Mouse (Mus musculus): ENCODE measurements around the gene Usp36. TPM values are rescaled to one million over a fixed set of nuclear protein-coding genes. Genes with fewer than 3 reads are reported as not detected.

Usp36 gene
- 17.9 and 18.2 TPM in 2 replicates for polyA plus RNA-seq (2015; fragmentation: Nextera tagmentation; extraction: Ambion mirVana)

- H3K36me3 ChIP-seq (ENCODE audit: control insufficient read depth, insufficient read depth, low read length), result peaks cover 10% of the 10 kb centered on the region
- whole genome bisulfite sequencing, result under 1% methylated on average over 68 of the region's 68 CpGs
- peak within 1 kb of the TSS; percentile 86 for H3K27ac ChIP-seq (ENCODE audit: low read length)
- H3K4me1 ChIP-seq (replicated peaks; ENCODE audit: control insufficient read depth, insufficient read depth, low read length), result peaks cover 14% of the 10 kb centered on the region
- peak within 1 kb of the TSS; percentile 97 for H3K4me3 ChIP-seq (ENCODE audit: low read length)
- no peaks in the 10 kb centered on the region for H3K9me3 ChIP-seq (ENCODE audit: control insufficient read depth, low read length)
- no peaks in the 10 kb centered on the region for H3K27me3 ChIP-seq (ENCODE audit: control insufficient read depth, insufficient read depth, low read depth, low read length)
- H3K9ac ChIP-seq (ENCODE audit: low read length), result peak within 1 kb of the TSS; percentile 91
- H3K4me2 ChIP-seq (ENCODE audit: low read depth, low read length), result peak within 1 kb of the TSS; percentile 95
- ATAC-seq (ENCODE audit: low read depth), result peak; percentile 97
Observed at GRCm38 (mm10) chr11:118289999-118290889, at the start of gene Usp36. Gene Usp36 (minus strand): TSS chr11:118290244.

GRCm38 (mm10) chr11:118337491-118338168 lies 47.6 kb upstream of the Usp36 start:
- Histone ChIP-seq H3K4me1 (replicated peaks; ENCODE audit: control insufficient read depth, insufficient read depth, low read length) (no peaks in the 10 kb centered on the region), H3K9me3 (ENCODE audit: control insufficient read depth, low read length) (no peaks in the 10 kb centered on the region), H3K36me3 (ENCODE audit: control insufficient read depth, insufficient read depth, low read length) (no peaks in the 10 kb centered on the region), H3K4me2 (ENCODE audit: low read depth, low read length) (no peak overlapping the region), H3K27ac (ENCODE audit: low read length) (no peak overlapping the region), H3K27me3 (ENCODE audit: control insufficient read depth, insufficient read depth, low read depth, low read length) (no peaks in the 10 kb centered on the region), H3K4me3 (ENCODE audit: low read length) (no peak overlapping the region), H3K9ac (ENCODE audit: low read length) (no peak overlapping the region)
- ATAC-seq (ENCODE audit: low read depth), result no peak
- 64% methylated on average over 8 of the region's 8 CpGs for WGBS

- no peak overlapping the region for H3K4me3 ChIP-seq (ENCODE audit: low read length)
- WGBS, result 84% methylated on average over 17 of the region's 17 CpGs
- H3K27ac ChIP-seq (ENCODE audit: low read length), result no peak overlapping the region
- no peaks in the 10 kb centered on the region for H3K4me1 ChIP-seq (replicated peaks; ENCODE audit: control insufficient read depth, insufficient read depth, low read length)
- H3K9ac ChIP-seq (ENCODE audit: low read length), result no peak overlapping the region
- no peak for ATAC-seq (ENCODE audit: low read depth)
- H3K9me3 ChIP-seq (ENCODE audit: control insufficient read depth, low read length), result no peaks in the 10 kb centered on the region
- H3K27me3 ChIP-seq (ENCODE audit: control insufficient read depth, insufficient read depth, low read depth, low read length), result no peaks in the 10 kb centered on the region
- H3K4me2 ChIP-seq (ENCODE audit: low read depth, low read length), result no peak overlapping the region
- no peaks in the 10 kb centered on the region for H3K36me3 ChIP-seq (ENCODE audit: control insufficient read depth, insufficient read depth, low read length)
Observed at GRCm38 (mm10) chr11:118333431-118333830, 43.4 kb upstream of the Usp36 start.

GRCm38 (mm10) chr11:118332376-118332775 lies 42.3 kb upstream of the Usp36 start:
- ATAC-seq (ENCODE audit: low read depth), result no peak
- H3K9me3 ChIP-seq (ENCODE audit: control insufficient read depth, low read length), result no peaks in the 10 kb centered on the region

GRCm38 (mm10) chr11:118330777-118331176 lies 40.7 kb upstream of the Usp36 start:
- WGBS, result 92% methylated on average over 16 of the region's 16 CpGs
- Histone ChIP-seq H3K27ac (ENCODE audit: low read length) (no peak overlapping the region), H3K4me2 (ENCODE audit: low read depth, low read length) (no peak overlapping the region), H3K36me3 (ENCODE audit: control insufficient read depth, insufficient read depth, low read length) (no peaks in the 10 kb centered on the region), H3K9me3 (ENCODE audit: control insufficient read depth, low read length) (no peaks in the 10 kb centered on the region), H3K4me3 (ENCODE audit: low read length) (no peak overlapping the region), H3K4me1 (replicated peaks; ENCODE audit: control insufficient read depth, insufficient read depth, low read length) (peaks cover 9% of the 10 kb centered on the region), H3K27me3 (ENCODE audit: control insufficient read depth, insufficient read depth, low read depth, low read length) (no peaks in the 10 kb centered on the region), H3K9ac (ENCODE audit: low read length) (no peak overlapping the region)
- ATAC-seq (ENCODE audit: low read depth), result no peak

More at GRCm38 (mm10) chr11:118332376-118332775, 42.3 kb upstream of the Usp36 start:
- H3K27me3 ChIP-seq (ENCODE audit: control insufficient read depth, insufficient read depth, low read depth, low read length), result no peaks in the 10 kb centered on the region
- H3K27ac ChIP-seq (ENCODE audit: low read length), result no peak overlapping the region
- H3K9ac ChIP-seq (ENCODE audit: low read length), result no peak overlapping the region
- H3K36me3 ChIP-seq (ENCODE audit: control insufficient read depth, insufficient read depth, low read length), result no peaks in the 10 kb centered on the region
- no peak overlapping the region for H3K4me2 ChIP-seq (ENCODE audit: low read depth, low read length)
- H3K4me1 ChIP-seq (replicated peaks; ENCODE audit: control insufficient read depth, insufficient read depth, low read length), result peaks cover 7% of the 10 kb centered on the region
- 84% methylated on average over 11 of the region's 11 CpGs for WGBS
- no peak overlapping the region for H3K4me3 ChIP-seq (ENCODE audit: low read length)

GRCm38 (mm10) chr11:118330361-118330760 lies 40.3 kb upstream of the Usp36 start:
- no peak overlapping the region for H3K27ac ChIP-seq (ENCODE audit: low read length)
- no peaks in the 10 kb centered on the region for H3K27me3 ChIP-seq (ENCODE audit: control insufficient read depth, insufficient read depth, low read depth, low read length)
- H3K4me1 ChIP-seq (replicated peaks; ENCODE audit: control insufficient read depth, insufficient read depth, low read length), result peaks cover 9% of the 10 kb centered on the region
- H3K4me3 ChIP-seq (ENCODE audit: low read length), result no peak overlapping the region
- no peak for ATAC-seq (ENCODE audit: low read depth)
- no peaks in the 10 kb centered on the region for H3K36me3 ChIP-seq (ENCODE audit: control insufficient read depth, insufficient read depth, low read length)
- H3K4me2 ChIP-seq (ENCODE audit: low read depth, low read length), result no peak overlapping the region
- H3K9me3 ChIP-seq (ENCODE audit: control insufficient read depth, low read length), result no peaks in the 10 kb centered on the region
- no peak overlapping the region for H3K9ac ChIP-seq (ENCODE audit: low read length)
- WGBS, result 92% methylated on average over 14 of the region's 14 CpGs

GRCm38 (mm10) chr11:118328947-118329346 lies 38.9 kb upstream of the Usp36 start:
- Histone ChIP-seq H3K27ac (ENCODE audit: low read length) (no peak overlapping the region), H3K4me3 (ENCODE audit: low read length) (no peak overlapping the region), H3K4me1 (replicated peaks; ENCODE audit: control insufficient read depth, insufficient read depth, low read length) (peaks cover 12% of the 10 kb centered on the region), H3K4me2 (ENCODE audit: low read depth, low read length) (no peak overlapping the region), H3K9me3 (ENCODE audit: control insufficient read depth, low read length) (no peaks in the 10 kb centered on the region), H3K27me3 (ENCODE audit: control insufficient read depth, insufficient read depth, low read depth, low read length) (no peaks in the 10 kb centered on the region), H3K36me3 (ENCODE audit: control insufficient read depth, insufficient read depth, low read length) (no peaks in the 10 kb centered on the region), H3K9ac (ENCODE audit: low read length) (no peak overlapping the region)
- 80% methylated on average over 5 of the region's 5 CpGs for WGBS
- no peak for ATAC-seq (ENCODE audit: low read depth)

GRCm38 (mm10) chr11:118328511-118328910 lies 38.5 kb upstream of the Usp36 start:
- WGBS, result 90% methylated on average over 6 of the region's 6 CpGs
- H3K27ac ChIP-seq (ENCODE audit: low read length), result no peak overlapping the region
- H3K9me3 ChIP-seq (ENCODE audit: control insufficient read depth, low read length), result no peaks in the 10 kb centered on the region
- H3K27me3 ChIP-seq (ENCODE audit: control insufficient read depth, insufficient read depth, low read depth, low read length), result no peaks in the 10 kb centered on the region
- ATAC-seq (ENCODE audit: low read depth), result no peak
- peaks cover 12% of the 10 kb centered on the region for H3K4me1 ChIP-seq (replicated peaks; ENCODE audit: control insufficient read depth, insufficient read depth, low read length)
- no peaks in the 10 kb centered on the region for H3K36me3 ChIP-seq (ENCODE audit: control insufficient read depth, insufficient read depth, low read length)
- H3K9ac ChIP-seq (ENCODE audit: low read length), result no peak overlapping the region; the same call in 1 of the 2 replicates
- H3K4me2 ChIP-seq (ENCODE audit: low read depth, low read length), result no peak overlapping the region
- H3K4me3 ChIP-seq (ENCODE audit: low read length), result no peak overlapping the region
